Mouse (Mus musculus): Measurements from ENCODE around the gene Prss40.

Gene Prss40

DNA sequence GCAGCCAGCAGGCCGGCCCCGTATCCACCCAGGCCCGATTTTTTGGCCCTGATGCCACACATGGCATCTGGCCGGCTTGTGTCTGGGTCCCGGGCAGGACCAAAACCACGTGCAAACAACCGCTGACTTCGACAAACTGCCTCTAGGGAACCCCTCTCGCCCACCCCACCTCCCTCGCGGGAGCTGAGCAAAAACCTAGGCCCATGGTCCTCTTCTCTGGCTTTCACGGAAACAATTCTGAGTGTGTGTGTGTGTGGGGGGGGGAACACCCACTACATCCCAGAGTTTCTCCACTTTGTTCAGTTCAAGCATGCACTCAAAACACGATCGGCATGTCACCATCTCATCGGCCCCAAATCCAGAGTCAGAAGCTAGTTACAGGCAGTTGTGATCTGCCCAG is at the start of gene Prss40:
Gene Prss40, minus strand, starts transcription at position 101 of the 400 bp plus-strand sequence.
- DNase-seq (ENCODE audit: low spot score in 2 of 2), result no peak

DNA sequence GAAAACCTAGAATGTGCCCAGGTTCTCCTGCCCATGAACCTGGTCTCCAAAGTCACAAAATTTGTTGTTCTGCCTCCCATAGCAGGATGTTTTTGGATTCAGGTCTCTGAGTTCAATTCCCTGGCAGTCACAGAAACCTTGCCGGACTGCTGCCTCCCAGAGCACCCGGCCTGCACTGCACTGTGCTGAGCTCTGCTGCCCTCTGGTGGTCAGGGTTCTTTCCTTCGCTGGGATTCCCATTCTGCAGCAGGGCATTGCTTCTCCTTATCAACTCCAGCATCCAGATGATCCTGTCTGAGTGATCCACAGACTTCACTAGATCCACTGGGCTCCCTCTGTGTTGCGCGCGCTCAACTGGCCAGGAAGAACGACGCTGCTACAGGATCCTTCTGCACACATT is 41.6 kb upstream of the Prss40 start:
- peak; percentile 24 to 74 for DNase-seq (ENCODE audit: low spot score in 2 of 2)

DNA sequence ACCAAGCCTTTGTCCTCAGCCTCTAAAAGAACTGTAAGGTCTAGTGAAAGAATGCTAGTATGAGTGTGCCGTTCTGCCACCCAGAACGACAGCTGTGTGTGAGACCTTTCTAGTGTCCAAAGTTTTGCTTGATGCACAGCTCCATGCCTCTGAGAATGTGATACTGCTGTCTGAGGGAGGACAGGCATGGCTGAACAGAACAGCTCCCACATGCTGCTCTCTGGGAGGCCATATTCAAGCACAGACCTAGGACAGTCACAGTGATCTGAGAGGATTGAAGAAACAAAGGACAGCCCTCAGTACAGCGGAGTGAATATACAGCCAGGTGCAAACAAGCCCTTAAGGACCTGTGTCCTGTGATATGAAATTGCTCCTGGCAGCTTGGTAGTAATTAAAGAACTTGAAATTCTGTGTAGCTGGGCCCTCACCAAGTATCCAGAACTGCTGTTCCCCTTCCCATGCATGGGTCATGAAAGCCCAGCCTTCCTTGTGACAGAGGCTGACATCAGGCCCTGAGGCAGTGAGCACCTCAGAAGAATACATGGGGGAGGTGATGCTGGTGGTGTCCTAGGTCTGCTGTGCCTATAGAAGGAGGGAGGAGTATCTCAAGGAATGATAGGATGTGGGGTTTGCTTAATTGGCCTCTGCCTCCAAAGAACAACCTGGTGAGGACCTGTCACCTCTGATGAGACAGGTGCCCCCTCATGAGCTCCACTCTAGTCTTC is 40.7 kb upstream of the Prss40 start:
- no peak for DNase-seq (ENCODE audit: low spot score in 2 of 2)

DNA sequence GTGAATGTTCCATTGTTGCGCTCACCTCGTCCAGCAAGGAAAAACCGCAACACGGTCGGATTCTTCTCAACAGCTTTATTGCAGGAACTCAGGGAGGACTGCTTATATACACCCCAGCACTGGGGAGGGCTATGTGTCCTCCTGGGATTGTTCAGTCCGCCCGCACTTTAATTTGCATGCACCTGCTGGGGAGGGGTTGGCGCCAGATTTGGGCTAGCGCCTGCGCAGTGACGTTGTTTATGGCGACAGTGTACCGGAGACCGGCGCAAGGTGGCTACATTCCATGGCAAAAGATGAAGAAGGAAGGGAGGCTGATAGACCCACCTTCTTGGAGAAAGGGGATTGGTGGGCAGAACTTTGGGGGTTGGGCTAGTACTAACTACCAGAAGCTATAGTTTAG is 39.3 kb upstream of the Prss40 start:
- DNase-seq (ENCODE audit: low spot score in 2 of 2), result no peak

DNA sequence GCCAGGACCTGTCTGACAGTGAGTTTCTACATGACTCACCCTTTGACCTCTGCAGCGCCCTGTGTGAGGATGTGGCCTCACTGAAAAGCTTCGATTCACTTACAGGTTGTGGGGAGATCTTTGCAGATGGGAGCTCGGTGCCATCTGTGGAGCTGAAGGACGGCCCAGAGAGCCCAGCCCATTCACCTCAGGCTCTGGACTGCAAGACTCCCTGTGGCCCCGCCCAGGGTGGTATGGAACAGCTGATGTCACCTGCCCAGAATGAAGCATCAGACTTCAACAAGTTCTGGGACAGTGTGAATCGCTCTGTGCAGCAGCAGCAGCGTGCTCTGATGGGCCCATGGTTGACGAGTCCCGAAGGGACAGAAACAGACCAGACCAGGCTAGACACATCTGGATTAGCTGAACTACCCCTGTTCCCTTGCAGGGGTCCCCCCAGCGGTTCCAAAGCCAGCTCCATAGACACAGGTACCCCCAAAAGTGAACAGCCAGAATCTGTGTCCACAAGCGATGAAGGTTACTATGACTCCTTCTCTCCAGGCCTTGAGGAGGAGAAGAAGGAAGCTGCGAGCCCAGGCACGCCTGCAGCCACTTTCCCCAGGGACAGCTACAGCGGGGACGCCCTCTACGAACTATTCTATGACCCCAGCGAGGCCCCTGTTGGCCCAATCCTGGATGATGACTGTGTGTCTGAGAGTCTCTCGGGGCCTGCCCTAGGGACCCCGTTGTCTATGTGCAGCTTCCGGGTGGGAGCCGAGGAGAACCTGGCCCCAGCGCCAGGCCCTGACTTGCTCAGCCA is 26.8 kb upstream of the Prss40 start:
- no peak for DNase-seq (ENCODE audit: low spot score in 2 of 2)

DNA sequence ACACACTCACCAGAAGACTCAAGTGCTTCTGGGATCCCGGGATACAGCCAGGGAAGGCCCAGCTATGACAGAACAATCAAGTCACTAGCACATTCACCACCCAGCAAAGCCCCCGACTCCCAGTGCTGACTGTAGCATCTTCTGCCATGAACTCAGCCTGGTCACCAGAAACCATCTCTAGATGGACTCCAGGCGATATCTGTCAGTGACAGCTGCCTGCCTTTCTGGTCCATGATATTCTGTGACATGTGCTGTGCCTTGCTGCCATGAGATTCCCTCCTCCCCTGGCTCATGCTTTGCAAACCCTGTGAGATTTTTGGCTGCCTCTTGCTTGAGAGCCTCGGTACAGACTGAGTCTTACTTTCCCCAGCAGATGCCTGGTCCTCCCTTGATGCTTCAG is 24.0 kb upstream of the Prss40 start:
- DNase-seq (ENCODE audit: low spot score in 2 of 2), result no peak

DNA sequence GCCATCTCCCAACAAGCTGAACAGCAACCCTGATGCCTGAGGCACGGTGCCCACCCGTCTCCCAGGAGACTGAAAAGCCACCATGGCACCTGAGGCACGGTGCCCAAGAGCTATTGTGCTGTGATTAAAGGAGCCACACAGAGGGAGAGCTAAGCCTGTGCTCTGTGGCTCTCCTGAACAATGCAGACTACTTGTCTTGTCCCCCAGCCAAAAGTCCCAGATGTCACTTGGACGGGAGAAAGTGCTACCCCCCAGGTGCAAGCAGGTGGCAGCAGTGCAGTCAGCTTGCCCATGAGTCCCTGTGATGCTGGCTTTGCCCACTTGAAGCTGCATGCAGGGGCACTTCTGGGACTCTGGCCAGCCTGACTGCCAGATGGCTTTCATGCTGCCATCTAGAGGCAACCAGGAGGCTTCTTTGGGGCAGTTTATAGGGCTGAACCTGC is 23.1 kb upstream of the Prss40 start:
- no peak for DNase-seq (ENCODE audit: low spot score in 2 of 2)

DNA sequence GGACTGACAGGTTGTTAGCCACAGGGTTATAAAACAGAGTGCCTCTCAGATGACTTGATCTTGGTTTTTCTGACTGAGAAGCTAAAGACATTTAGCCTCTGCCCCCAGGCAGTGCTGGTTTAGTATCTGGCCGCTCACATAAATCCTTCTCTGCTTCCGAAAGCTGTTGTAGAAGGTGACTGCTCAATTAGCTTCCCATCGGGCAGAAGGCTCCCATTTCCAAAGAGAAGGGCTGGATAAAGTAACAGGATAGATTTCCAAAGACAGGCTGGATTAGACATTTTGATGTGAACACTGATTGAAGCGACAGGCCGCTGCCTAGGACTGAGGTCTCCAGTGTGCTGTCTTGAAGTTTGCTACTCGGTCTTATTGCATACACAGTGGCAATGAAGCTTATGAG is 21.5 kb upstream of the Prss40 start:
- DNase-seq (ENCODE audit: low spot score in 2 of 2), result no peak

DNA sequence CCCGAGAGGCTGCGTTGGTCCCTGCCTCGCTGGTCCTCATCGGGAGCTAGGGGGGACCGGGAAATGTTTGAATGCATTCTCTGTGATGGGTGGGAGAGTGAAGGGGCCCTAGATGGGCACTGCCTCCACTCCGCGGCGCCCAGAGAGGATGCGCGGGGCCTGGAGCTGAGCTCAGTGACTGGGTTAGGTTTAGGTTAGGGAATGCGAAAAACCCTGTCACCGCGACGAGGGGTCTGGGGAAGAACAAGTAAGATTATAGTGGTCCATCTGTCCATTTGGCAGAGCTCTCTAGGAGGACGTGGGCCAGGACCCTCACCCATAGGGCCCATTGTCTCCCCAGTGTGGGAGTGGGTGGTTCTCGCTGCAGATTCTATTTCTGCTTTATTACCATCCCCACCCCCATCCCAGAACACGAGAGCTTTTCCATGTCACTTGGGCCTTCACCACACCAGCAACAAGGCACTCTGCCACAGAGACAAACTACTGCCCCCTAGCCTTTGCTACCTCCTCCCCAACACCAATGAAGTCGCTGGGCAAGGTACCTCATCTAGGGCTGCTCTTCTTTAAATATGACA is 19.1 kb upstream of the Prss40 start:
- DNase-seq (ENCODE audit: low spot score in 2 of 2), result no peak

DNA sequence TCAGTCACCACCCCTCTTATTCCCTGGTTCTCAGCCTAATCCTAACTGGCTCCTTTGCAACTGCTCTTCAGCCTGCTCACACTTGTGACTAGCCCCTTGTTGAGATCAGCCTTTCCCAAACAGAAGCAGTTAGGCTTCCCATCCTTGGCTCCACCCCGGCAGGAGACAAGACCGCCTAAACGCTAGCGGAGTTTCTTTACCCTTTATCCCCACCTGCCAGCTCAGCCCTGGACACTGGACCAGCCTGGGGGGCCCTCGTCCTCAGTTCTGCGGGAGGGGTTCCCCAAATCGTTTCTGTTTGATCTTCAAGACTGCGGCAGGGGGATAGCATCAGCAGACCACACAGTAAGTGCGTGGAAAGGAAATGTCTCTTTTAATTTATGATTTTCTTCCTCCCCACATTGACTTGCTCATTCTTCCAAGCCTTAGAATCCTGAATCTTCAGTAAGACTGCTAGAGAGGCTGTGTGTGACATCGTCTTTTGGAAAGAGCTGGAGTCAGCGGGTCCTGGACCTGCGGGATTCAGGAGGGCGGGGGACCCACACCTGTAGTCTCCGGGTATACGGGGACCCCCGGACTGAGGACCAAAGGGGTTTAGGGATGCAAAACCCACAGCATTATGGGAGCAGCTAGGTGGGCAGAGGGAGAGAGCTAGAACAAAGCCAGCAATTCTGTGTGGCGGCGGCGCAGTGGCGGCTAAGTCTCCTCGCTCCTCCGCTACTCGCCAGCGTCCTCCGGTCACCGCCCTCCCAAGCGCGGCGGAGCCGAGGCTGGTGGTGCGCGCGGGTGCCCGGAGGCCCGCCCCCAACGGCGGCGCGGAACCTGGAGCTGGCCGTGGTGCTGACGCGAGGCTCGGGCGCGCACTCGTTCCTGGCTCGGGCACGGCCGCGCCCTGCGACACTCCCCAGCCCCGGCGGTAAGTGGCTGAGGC is 18.4 kb upstream of the Prss40 start, which contains the start of gene Amer3:
Gene Amer3, plus strand, starts transcription at position 807 of the 931 bp plus-strand sequence.
- peak; percentile 18 to 73 for DNase-seq (ENCODE audit: low spot score in 2 of 2)

DNA sequence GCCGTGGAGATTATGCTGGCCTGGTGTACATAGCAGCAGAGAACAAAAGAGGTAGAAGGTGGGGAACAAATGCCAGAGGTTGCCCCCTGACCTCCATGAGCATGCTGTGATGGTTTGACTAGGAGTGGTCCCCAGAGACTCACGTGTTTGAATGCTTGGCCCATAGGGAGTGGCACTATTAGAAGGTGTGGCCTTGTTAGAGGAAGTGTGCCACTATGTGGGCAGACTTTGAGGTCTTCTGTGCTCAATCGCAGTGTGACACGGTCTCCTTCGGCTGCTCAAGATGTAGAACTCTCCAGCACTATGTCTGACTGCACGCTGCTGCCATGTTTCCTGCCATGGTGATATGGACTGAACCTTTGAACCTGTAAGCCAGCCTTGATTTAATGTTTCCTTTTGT is 12.5 kb upstream of the Prss40 start:
- DNase-seq (ENCODE audit: low spot score in 2 of 2), result no peak

DNA sequence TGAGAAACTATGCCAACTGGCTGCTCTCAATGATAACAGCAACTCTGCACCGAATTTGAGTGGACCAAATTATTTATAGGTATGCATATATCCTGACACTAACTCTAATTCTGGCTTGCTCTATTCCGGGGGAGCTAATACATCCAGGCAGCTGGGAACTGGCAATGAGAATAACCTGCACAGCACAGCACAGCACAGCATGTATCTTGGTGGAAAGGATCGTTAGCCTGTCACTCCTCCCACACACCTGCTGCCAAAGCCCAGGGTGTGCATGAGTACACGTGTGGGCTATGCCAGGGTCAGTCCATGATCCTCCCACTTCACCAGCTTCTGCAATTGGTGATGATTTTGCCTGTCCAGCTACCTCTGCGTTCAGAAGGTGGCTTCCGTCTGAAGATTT is 10.7 kb upstream of the Prss40 start:
- no peak for DNase-seq (ENCODE audit: low spot score in 2 of 2)

DNA sequence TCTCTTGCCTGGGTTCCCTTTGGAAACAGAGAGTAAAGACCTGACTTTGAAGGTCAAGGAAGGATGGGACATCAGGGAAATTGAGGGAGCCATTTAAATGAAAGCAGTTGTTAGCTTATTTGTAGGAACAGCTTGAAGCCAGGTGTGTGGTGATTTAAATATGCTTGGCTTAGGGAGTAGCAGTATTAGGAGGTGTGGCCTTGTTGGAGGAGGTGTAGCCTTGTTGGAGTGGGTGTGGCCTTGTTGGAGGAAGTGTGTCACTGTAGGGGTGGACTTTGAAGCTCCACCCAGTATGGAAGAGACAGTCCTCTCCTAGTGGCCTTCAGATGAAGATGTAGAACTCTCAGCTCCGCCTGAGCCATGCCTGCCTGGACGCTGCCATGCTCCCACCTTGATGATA is 9.1 kb upstream of the Prss40 start:
- no peak for DNase-seq (ENCODE audit: low spot score in 2 of 2)

DNA sequence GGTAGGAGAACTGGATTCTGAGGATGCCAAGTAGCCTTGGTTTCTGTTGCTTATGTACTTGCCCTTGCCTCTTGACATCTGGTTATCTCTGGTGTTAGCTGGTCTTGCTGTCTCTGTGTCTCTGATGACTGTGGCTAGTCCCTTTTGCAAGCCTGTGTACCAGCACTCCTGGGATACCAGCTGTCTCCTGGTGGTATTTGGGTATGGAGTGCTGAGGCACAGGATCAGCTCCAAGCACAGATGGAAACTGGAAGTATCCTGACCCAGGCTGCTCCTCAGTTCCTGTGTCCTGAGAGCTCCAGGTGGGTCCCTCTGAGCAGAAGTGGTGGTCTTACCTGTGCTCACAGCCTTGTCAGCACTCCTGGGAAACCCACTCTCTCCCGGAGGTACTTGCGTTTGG is 7.4 kb upstream of the Prss40 start:
- no peak for DNase-seq (ENCODE audit: low spot score in 2 of 2)

DNA sequence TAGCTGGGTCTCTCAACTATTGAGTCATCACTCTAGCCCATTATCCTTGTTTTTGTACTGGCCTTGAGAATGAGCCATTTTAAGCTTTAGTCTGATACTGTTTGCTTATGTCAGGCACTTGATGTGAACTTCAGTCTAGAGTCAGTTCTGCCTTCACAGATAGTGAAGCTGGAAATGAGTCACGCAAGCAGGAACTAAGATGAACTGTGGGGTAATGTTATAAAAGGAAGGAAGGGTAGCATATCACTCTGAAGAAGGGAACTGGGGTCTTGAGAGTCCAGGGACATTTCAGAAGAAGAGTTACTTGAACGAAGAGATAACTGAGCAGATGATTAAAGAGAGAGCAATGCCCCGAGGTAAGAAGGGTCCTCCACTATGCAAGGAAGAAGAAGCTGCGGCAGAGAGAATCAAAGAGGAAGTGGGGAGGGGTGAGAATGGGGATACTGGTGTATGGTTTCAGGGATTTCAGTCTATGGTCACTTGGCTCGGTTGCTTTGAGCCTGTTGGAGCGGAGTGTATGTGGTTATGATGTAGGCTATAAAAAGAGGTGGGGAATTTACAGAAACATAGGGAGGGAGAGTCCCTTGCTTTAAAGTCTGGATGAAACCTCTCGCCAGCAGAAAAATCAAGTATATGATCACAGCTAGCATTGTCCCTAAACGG is 3.8 kb upstream of the Prss40 start:
- no peak for DNase-seq (ENCODE audit: low spot score in 2 of 2)

DNA sequence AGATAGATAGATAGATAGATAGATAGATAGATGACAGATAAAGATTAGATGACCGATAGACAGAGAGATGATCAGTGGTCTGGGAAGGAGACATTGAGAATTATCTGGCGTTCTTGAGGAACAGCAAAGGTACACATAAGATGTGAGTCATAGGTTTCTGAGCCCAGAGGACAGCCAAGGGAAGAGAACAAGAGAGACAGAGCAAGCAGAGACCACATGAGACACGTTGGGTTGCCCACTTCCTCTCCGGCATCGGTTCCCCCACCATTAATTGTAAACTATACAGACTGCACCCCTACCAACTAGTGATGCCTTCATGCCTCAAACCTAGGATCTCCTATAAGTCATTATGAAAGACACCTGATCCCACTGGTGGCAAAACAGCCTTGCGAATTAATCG is 6.5 kb downstream of the Prss40 start:
- no peak for DNase-seq (ENCODE audit: low spot score in 2 of 2)

DNA sequence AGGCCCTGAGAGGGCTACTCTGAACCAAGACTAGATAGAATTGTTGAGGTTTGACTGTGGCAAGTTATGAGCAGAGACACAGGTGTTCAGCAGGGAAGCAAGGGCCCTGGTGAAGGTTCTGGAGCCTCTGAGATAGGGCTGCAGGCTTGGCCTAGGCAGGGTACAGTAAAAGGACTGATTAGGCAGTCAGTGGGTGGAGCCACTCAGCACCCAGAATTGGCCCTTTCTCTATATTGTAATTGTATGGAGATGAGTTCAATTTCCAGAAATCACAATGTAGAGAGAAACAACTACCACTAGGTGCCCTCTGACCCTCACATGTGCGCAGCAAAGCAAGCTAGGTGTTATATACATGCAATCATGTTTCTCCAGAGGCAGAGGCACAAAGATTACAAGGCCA is 7.1 kb downstream of the Prss40 start:
- DNase-seq (ENCODE audit: low spot score in 2 of 2), result no peak

DNA sequence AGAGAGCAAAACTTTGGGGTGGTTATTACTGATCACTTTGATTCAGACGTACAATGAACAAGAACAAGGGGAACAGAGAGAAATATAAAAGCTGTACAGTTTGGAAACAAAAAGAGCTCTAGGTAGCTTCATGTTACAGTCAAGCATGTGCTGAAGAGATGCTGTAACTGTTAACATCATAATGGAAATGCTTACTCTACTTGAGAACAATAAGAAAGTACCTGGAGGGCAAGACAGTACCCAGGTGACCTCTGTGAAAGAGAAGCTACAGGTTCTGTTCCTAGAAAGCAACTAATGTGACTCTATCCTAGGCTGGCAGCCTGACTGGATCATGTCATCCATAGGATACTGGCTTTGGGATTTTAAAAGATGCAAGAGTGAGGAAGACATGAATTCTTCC is 13.7 kb downstream of the Prss40 start:
- no peak for DNase-seq (ENCODE audit: low spot score in 2 of 2)

DNA sequence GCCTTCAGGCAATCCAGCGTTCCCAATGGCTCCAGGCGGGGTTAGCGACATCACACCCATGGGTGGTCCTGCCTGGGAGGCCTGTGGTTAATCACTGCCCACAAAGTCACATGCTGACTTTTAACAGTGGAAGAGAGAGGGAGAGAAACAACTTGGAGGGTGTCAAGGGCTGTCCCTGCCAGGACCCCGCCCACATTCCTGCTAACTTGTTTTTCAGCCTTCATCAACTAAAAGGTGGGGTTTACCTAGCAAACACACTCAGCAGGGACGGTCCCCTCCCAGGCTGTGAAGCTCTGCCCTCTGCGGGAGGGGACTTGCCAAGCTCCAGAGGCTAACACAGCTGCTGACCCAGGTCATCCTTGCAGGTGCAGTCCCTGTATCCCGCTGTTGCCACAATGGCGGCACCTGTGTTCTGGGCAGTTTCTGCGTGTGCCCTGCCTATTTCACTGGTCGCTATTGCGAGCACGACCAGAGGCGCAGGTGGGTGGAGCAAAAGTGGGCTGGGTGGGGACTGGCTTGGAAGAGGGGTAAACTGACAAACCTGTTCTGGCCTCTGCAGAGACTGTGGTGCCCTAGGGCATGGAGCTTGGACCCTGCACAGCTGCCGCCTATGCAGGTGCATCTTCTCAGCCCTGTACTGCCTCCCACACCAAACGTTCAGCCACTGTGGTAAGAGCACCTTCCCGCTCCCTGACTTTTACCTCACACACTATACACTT is 23.8 kb downstream of the Prss40 start:
- DNase-seq (ENCODE audit: low spot score in 2 of 2), result no peak

DNA sequence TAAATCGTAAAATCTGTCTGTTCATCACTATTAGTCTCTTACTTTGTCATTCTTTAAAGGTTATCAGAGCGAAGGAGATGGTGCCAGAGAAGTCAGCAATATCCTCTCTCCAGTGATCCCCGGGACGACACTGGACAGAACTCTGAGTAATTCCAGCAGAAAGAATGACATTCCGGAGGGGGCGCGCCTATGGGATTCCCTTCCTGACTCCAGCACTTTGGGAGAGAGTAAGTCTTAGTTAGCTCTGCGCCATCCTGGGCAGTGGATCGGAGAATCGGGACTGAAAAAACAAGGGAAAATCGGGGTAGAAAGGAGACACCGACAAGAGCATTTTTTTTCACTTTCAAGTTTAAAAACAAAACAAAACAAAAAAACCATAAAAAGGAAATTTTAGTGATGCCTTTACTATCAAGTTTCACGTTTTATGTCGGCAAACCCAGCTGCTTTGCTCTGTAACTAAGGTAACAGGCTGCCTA is 24.4 kb downstream of the Prss40 start:
- no peak for DNase-seq (ENCODE audit: low spot score in 2 of 2)
